24 mouse cellular contexts compared by ENCODE assay signal in the genomic region with DNA sequence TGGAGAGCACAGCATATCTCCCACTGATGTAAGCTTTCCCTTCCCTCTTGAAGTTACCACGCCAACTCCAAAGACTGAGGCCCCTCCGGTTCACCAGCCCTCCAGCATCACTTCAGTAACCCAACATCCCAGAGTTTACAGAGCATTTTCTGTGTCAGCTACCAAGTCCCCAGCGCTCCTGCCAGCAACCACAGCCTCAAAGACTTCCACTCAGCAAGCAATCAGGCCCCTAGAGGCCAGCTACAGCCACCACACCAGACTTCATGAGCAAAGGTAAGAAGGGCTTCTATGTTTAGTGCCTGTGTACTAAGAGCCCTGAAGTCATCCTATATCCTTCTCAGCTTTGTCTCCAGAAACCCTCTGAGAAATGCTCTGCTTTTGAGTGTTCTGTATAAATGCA. TPM values are rescaled to one million over a fixed set of nuclear protein-coding genes. Genes with fewer than 3 reads are reported as not detected.
DNase-seq lines count a peak whose midpoint lies in the region; ATAC-seq and TF ChIP-seq lines count a peak whose summit lies in the region.
"Had no signal": no experiment of that assay in that cellular context is flagged by ENCODE, and none has a peak within 500 bp of the region (broad histone marks: within the 10 kb centered on the region; RNA-seq: fewer than 3 reads in every experiment).

No protein-coding gene starts in this region.

- WGBS in lung, embryonic 14.5 days, result 65% methylated on average over 3 of the region's 3 CpGs
- WGBS in lung, postnatal 0 days, result 50% methylated on average over 3 of the region's 3 CpGs
- 72% methylated on average over 3 of the region's 3 CpGs for WGBS in hindbrain, postnatal 0 days

- peaks cover 11% of the 10 kb centered on the region; the same call in 1 of the 2 replicates for H3K27me3 ChIP-seq in lung, embryonic 14.5 days (ENCODE audit: insufficient read depth, low read length)
- peaks cover 13% of the 10 kb centered on the region for H3K27me3 ChIP-seq in lung, postnatal 0 days (replicated peaks; ENCODE audit: insufficient read depth, low read length)
- no peaks in the 10 kb centered on the region; a peak in 1 of 4 replicates for H3K27me3 ChIP-seq in MEL (ENCODE audit: control insufficient read depth in 1 of 2, insufficient read depth in 2 of 2, low read length in 2 of 2)
- H3K27me3 ChIP-seq in hindbrain, postnatal 0 days (ENCODE audit: insufficient read depth, low read length), result peaks cover 3% of the 10 kb centered on the region; the same call in 1 of the 2 replicates

- H3K9me3 ChIP-seq in lung, embryonic 14.5 days (ENCODE audit: low read depth, low read length), result no peaks in the 10 kb centered on the region
- no peaks in the 10 kb centered on the region for H3K9me3 ChIP-seq in lung, postnatal 0 days (ENCODE audit: low read length)
- no peaks in the 10 kb centered on the region for H3K9me3 ChIP-seq in MEL (replicated peaks; ENCODE audit: insufficient read depth, low read length)
- no peaks in the 10 kb centered on the region for H3K9me3 ChIP-seq in hindbrain, postnatal 0 days (ENCODE audit: low read length)
- H3K9me3 ChIP-seq: embryonic facial prominence, embryonic 10.5 days; forebrain, embryonic 13.5 days; heart, embryonic 13.5 days; hindbrain, embryonic 12.5 days; intestine, embryonic 15.5 days had no signal

- no peak for DNase-seq in lung, embryonic 14.5 days
- no peak for DNase-seq in lung, postnatal 0 days (ENCODE audit: low spot score)
- peak; percentile 40 for DNase-seq in 416B (ENCODE audit: low read depth)
- peak; percentile 16 for DNase-seq in MEL (ENCODE audit: low read depth, low spot score)
- peak; percentile 20 for DNase-seq in ZHBTc4 (ENCODE audit: low read depth, low spot score)
- no peak for DNase-seq in MN1 (ENCODE audit: low spot score)
- no peak for DNase-seq in cerebellum, postnatal 4 days (ENCODE audit: low spot score in 2 of 2)
- no peak for DNase-seq in hindbrain, postnatal 0 days (ENCODE audit: low spot score)
- DNase-seq: adrenal gland, postnatal 25 days; gastrocnemius, postnatal 14 days had no signal

- no peak for TF ChIP-seq RAD21 in MEL (IDR thresholded peaks at IDR 0.05; ENCODE audit: low read depth, low read length)

- no peak for TF ChIP-seq POLR2A in MEL (IDR thresholded peaks at IDR 0.05; ENCODE audit: control insufficient read depth in 1 of 2, insufficient read depth in 1 of 2, low read depth in 1 of 2, low read length in 2 of 2, poor library complexity in 1 of 2)

- peak; percentile 25; the same call in 1 of the 2 replicates for TF ChIP-seq CTCF in lung, embryonic 14.5 days (IDR thresholded peaks at IDR 0.05; ENCODE audit: low read depth)
- TF ChIP-seq CTCF in lung, postnatal 0 days (IDR thresholded peaks at IDR 0.05), result no peak; the same call in 1 of the 2 replicates
- TF ChIP-seq CTCF in MEL (IDR thresholded peaks at IDR 0.05 in 2 of 3, conservative IDR thresholded peaks at IDR 0.05 in 1 of 3; ENCODE audit: control insufficient read depth in 1 of 3, insufficient read depth in 1 of 3, low read depth in 2 of 3, low read length in 3 of 3, poor library complexity in 1 of 3, severe bottlenecking in 1 of 3), result peak in 1 of 3 experiments; percentile 11; a peak in 1 of 6 replicates
- no peak for TF ChIP-seq CTCF in hindbrain, postnatal 0 days (IDR thresholded peaks at IDR 0.05; ENCODE audit: low read depth)

- H3K27ac ChIP-seq in lung, embryonic 14.5 days (ENCODE audit: low read depth), result no peak overlapping the region
- H3K27ac ChIP-seq in lung, postnatal 0 days (ENCODE audit: low read length), result no peak overlapping the region
- no peak overlapping the region for H3K27ac ChIP-seq in MEL (ENCODE audit: control insufficient read depth, low read depth, low read length)
- no peak overlapping the region for H3K27ac ChIP-seq in hindbrain, postnatal 0 days
- H3K27ac ChIP-seq: embryonic facial prominence, embryonic 10.5 days; forebrain, embryonic 13.5 days; heart, embryonic 13.5 days; hindbrain, embryonic 12.5 days; intestine, embryonic 15.5 days had no signal

- no peak for TF ChIP-seq EP300 in lung, postnatal 0 days (IDR thresholded peaks at IDR 0.05)
- TF ChIP-seq EP300 in MEL (IDR thresholded peaks at IDR 0.05; ENCODE audit: low read depth in 1 of 2, low read length in 2 of 2), result no peak

- no peaks in the 10 kb centered on the region for H3K79me2 ChIP-seq in MEL (ENCODE audit: control insufficient read depth, insufficient read depth, low read length, poor library complexity)

- H3K4me3 ChIP-seq in lung, embryonic 14.5 days (ENCODE audit: low read depth, low read length), result no peak overlapping the region
- no peak overlapping the region for H3K4me3 ChIP-seq in lung, postnatal 0 days (ENCODE audit: low read depth, low read length)
- no peak overlapping the region for H3K4me3 ChIP-seq in MEL (ENCODE audit: control insufficient read depth in 1 of 2, insufficient read depth in 1 of 2, low read depth in 2 of 2, low read length in 2 of 2)
- no peak overlapping the region for H3K4me3 ChIP-seq in hindbrain, postnatal 0 days (ENCODE audit: low read length)
- H3K4me3 ChIP-seq: embryonic facial prominence, embryonic 10.5 days; forebrain, embryonic 13.5 days; heart, embryonic 13.5 days; hindbrain, embryonic 12.5 days; intestine, embryonic 15.5 days had no signal

- no peaks in the 10 kb centered on the region for H3K4me1 ChIP-seq in lung, embryonic 14.5 days (ENCODE audit: insufficient read depth)
- no peaks in the 10 kb centered on the region for H3K4me1 ChIP-seq in lung, postnatal 0 days (ENCODE audit: insufficient read depth, low read depth, low read length)
- no peaks in the 10 kb centered on the region for H3K4me1 ChIP-seq in MEL (ENCODE audit: control insufficient read depth in 1 of 2, insufficient read depth in 2 of 2, low read length in 2 of 2)
- H3K4me1 ChIP-seq in hindbrain, postnatal 0 days (ENCODE audit: insufficient read depth, low read length), result no peaks in the 10 kb centered on the region

- H3K9ac ChIP-seq in lung, embryonic 14.5 days, result no peak overlapping the region
- H3K9ac ChIP-seq in lung, postnatal 0 days (replicated peaks; ENCODE audit: low read depth), result no peak overlapping the region
- no peak overlapping the region for H3K9ac ChIP-seq in MEL (ENCODE audit: control insufficient read depth, low read depth, low read length, poor library complexity, severe bottlenecking)
- H3K9ac ChIP-seq in hindbrain, postnatal 0 days (replicated peaks; ENCODE audit: low read length), result no peak overlapping the region
- H3K9ac ChIP-seq: forebrain, embryonic 13.5 days; forebrain, postnatal 0 days; heart, embryonic 13.5 days; hindbrain, embryonic 12.5 days; intestine, embryonic 15.5 days had no signal

- H3K36me3 ChIP-seq in lung, embryonic 14.5 days (ENCODE audit: insufficient read depth), result no peaks in the 10 kb centered on the region
- H3K36me3 ChIP-seq in lung, postnatal 0 days (ENCODE audit: insufficient read depth, low read length), result no peaks in the 10 kb centered on the region
- H3K36me3 ChIP-seq in MEL (ENCODE audit: control insufficient read depth in 1 of 2, insufficient read depth in 2 of 2, low read length in 2 of 2), result no peaks in the 10 kb centered on the region
- H3K36me3 ChIP-seq in hindbrain, postnatal 0 days (ENCODE audit: insufficient read depth, low read length), result no peaks in the 10 kb centered on the region
- H3K36me3 ChIP-seq: embryonic facial prominence, embryonic 10.5 days; heart, embryonic 13.5 days; hindbrain, embryonic 12.5 days; intestine, embryonic 15.5 days had no signal

- no peak for ATAC-seq in lung, embryonic 14.5 days (ENCODE audit: insufficient read depth)
- no peak for ATAC-seq in lung, postnatal 0 days
- no peak for ATAC-seq in hindbrain, postnatal 0 days

- no peak overlapping the region for H3K4me2 ChIP-seq in lung, embryonic 14.5 days
- no peak overlapping the region for H3K4me2 ChIP-seq in lung, postnatal 0 days (replicated peaks; ENCODE audit: low read depth, low read length)
- H3K4me2 ChIP-seq in hindbrain, postnatal 0 days (ENCODE audit: low read depth, low read length), result no peak overlapping the region
- H3K4me2 ChIP-seq: forebrain, embryonic 13.5 days; heart, embryonic 13.5 days; hindbrain, embryonic 12.5 days; intestine, embryonic 15.5 days had no signal

TF ChIP-seq in MEL, 35 proteins besides CTCF, POLR2A, EP300 and RAD21 (continues in another document):
- no peak for TF ChIP-seq MXI1 (IDR thresholded peaks at IDR 0.05; ENCODE audit: low read depth, low read length)

RNA-seq across cellular contexts. Expression of a gene that starts 10.4 kb away (rescaled TPM):
- polyA plus RNA-seq in lung, embryonic 14.5 days (2014; fragmentation: Nextera tagmentation; extraction: Ambion mirVana), result not detected in 2 replicates
- 0.37 and 0.82 TPM in 2 replicates for polyA plus RNA-seq in lung, postnatal 0 days (2015; fragmentation: Nextera tagmentation; extraction: Ambion mirVana)
- not detected in 2 replicates for total RNA-seq in MEL (2012; rRNA removed)
- polyA plus RNA-seq in MEL (2012; ENCODE audit: insufficient read depth in 1 of 2, insufficient read length in 2 of 2, low read depth in 1 of 2, low replicate concordance in 2 of 2, missing spikeins in 1 of 2), result not detected
- 0.75 and 2.2 TPM in 2 replicates for total RNA-seq in hindbrain, postnatal 0 days (2014; rRNA removed)
- polyA plus RNA-seq in hindbrain, postnatal 0 days (2015; fragmentation: Nextera tagmentation; extraction: Ambion mirVana), result 2.5 and 2.7 TPM in 2 replicates
- total RNA-seq: forebrain, postnatal 0 days; gastrocnemius, postnatal 14 days had no signal
- polyA plus RNA-seq: embryonic facial prominence, embryonic 10.5 days; embryonic facial prominence, embryonic 14.5 days; forebrain, embryonic 13.5 days; hindbrain, embryonic 12.5 days had no signal

RNA-seq across cellular contexts. Expression of a gene that starts 11.3 kb away (rescaled TPM):
- not detected in 2 replicates for polyA plus RNA-seq in lung, embryonic 14.5 days (2014; fragmentation: Nextera tagmentation; extraction: Ambion mirVana)
- polyA plus RNA-seq in lung, postnatal 0 days (2015; fragmentation: Nextera tagmentation; extraction: Ambion mirVana), result not detected in 2 replicates
- not detected in 2 replicates for total RNA-seq in MEL (2012; rRNA removed)
- not detected for polyA plus RNA-seq in MEL (2012; ENCODE audit: insufficient read depth in 1 of 2, insufficient read length in 2 of 2, low read depth in 1 of 2, low replicate concordance in 2 of 2, missing spikeins in 1 of 2)
- total RNA-seq in hindbrain, postnatal 0 days (2014; rRNA removed), result not detected in 2 replicates
- not detected in 2 replicates for polyA plus RNA-seq in hindbrain, postnatal 0 days (2015; fragmentation: Nextera tagmentation; extraction: Ambion mirVana)
- total RNA-seq: adrenal gland, adult 2 months; adrenal gland, postnatal 25 days; forebrain, postnatal 0 days; gastrocnemius, adult 18-20 months; gastrocnemius, postnatal 14 days; heart, adult 8-10 months; heart, postnatal 4 days had no signal
- polyA plus RNA-seq: adrenal gland, adult 2 months; embryonic facial prominence, embryonic 10.5 days; embryonic facial prominence, embryonic 14.5 days; forebrain, embryonic 13.5 days; forebrain, postnatal 0 days; heart, embryonic 13.5 days; heart, postnatal 0 days; hindbrain, embryonic 12.5 days; hindbrain, embryonic 16.5 days; intestine, embryonic 15.5 days had no signal

RNA-seq across cellular contexts. Expression of a gene that starts 35.3 kb away (rescaled TPM):
- not detected in 2 replicates for polyA plus RNA-seq in lung, embryonic 14.5 days (2014; fragmentation: Nextera tagmentation; extraction: Ambion mirVana)
- polyA plus RNA-seq in lung, postnatal 0 days (2015; fragmentation: Nextera tagmentation; extraction: Ambion mirVana), result not detected in 2 replicates
- not detected in 2 replicates for total RNA-seq in MEL (2012; rRNA removed)
- polyA plus RNA-seq in MEL (2012; ENCODE audit: insufficient read depth in 1 of 2, insufficient read length in 2 of 2, low read depth in 1 of 2, low replicate concordance in 2 of 2, missing spikeins in 1 of 2), result not detected
- not detected in 2 replicates for total RNA-seq in hindbrain, postnatal 0 days (2014; rRNA removed)
- not detected in 2 replicates for polyA plus RNA-seq in hindbrain, postnatal 0 days (2015; fragmentation: Nextera tagmentation; extraction: Ambion mirVana)
- total RNA-seq: adrenal gland, adult 2 months; adrenal gland, postnatal 25 days; forebrain, postnatal 0 days; gastrocnemius, adult 18-20 months; gastrocnemius, postnatal 14 days; heart, adult 8-10 months; heart, postnatal 4 days had no signal
- polyA plus RNA-seq: adrenal gland, adult 2 months; embryonic facial prominence, embryonic 10.5 days; embryonic facial prominence, embryonic 14.5 days; forebrain, embryonic 13.5 days; forebrain, postnatal 0 days; gonadal fat pad, adult 2 months; heart, embryonic 13.5 days; heart, postnatal 0 days; hindbrain, embryonic 12.5 days; hindbrain, embryonic 16.5 days; intestine, embryonic 15.5 days had no signal

RNA-seq across cellular contexts. Expression of a gene that starts 49.4 kb away (rescaled TPM):
- not detected in 2 replicates for polyA plus RNA-seq in lung, embryonic 14.5 days (2014; fragmentation: Nextera tagmentation; extraction: Ambion mirVana)
- polyA plus RNA-seq in lung, postnatal 0 days (2015; fragmentation: Nextera tagmentation; extraction: Ambion mirVana), result 0.08 and 0.26 TPM in 2 replicates
- not detected in 2 replicates for total RNA-seq in MEL (2012; rRNA removed)
- polyA plus RNA-seq in MEL (2012; ENCODE audit: insufficient read depth in 1 of 2, insufficient read length in 2 of 2, low read depth in 1 of 2, low replicate concordance in 2 of 2, missing spikeins in 1 of 2), result not detected
- not detected in 2 replicates for total RNA-seq in hindbrain, postnatal 0 days (2014; rRNA removed)
- polyA plus RNA-seq in hindbrain, postnatal 0 days (2015; fragmentation: Nextera tagmentation; extraction: Ambion mirVana), result not detected in 2 replicates
- total RNA-seq: adrenal gland, postnatal 25 days; forebrain, postnatal 0 days; gastrocnemius, postnatal 14 days; heart, postnatal 4 days had no signal
- polyA plus RNA-seq: embryonic facial prominence, embryonic 10.5 days; embryonic facial prominence, embryonic 14.5 days; forebrain, embryonic 13.5 days; forebrain, postnatal 0 days; heart, embryonic 13.5 days; hindbrain, embryonic 12.5 days; hindbrain, embryonic 16.5 days had no signal

Comparison
In these comparisons a context has a peak if more than half of its experiments do, and no peak if none do; other contexts are left out.
1. DNase-seq: peak in 416B (single experiment), MEL (single experiment) and ZHBTc4 (single experiment); none in lung, embryonic 14.5 days (single experiment), lung, postnatal 0 days (single experiment), MN1 (single experiment), cerebellum, postnatal 4 days (0 of 2) and hindbrain, postnatal 0 days (single experiment).